Mouse (Mus musculus) forebrain, embryonic 11.5 days (tissue): ENCODE data around the gene Rtn2. TPM values are rescaled to one million over a fixed set of nuclear protein-coding genes. Genes with fewer than 3 reads are reported as not detected.
A peak's percentile ranks its signal among the peaks of the same experiment; 100 is the strongest.

Experiments
- ATAC-seq: fragments of 200-750 bp; cut with Nextera tagmentation; replicated peaks from 2 replicates; pipeline ENCODE4 v1.8.0; 2017; ENCODE audit warnings: moderate TSS enrichment; ENCODE audit not compliant: low FRiP score
- DNase-seq: peaks from one replicate; pipeline ENCODE4 v3.0.0-alpha.2; 2017; ENCODE audit warnings: low spot score
- H3K27ac ChIP-seq: fragments of 300-500 bp; sonication (generic); 2 replicates; pipeline ENCODE4 v1.5.1; 2014; ENCODE audit warnings: low read depth, low read length
- H3K27me3 ChIP-seq: fragments of 300-500 bp; sonication (generic); 2 replicates; pipeline ENCODE4 v1.6.1; 2014; ENCODE audit warnings: mild to moderate bottlenecking, low read length, mixed read lengths; ENCODE audit not compliant: control insufficient read depth, insufficient read depth
- H3K36me3 ChIP-seq: fragments of 300-500 bp; sonication (generic); 2 replicates; pipeline ENCODE4 v1.6.1; 2014; ENCODE audit warnings: mild to moderate bottlenecking, low read length, moderate library complexity, mixed read lengths; ENCODE audit not compliant: control insufficient read depth, insufficient read depth
- H3K4me1 ChIP-seq: fragments of 300-500 bp; sonication (generic); replicated peaks from 2 replicates; pipeline ENCODE4 v1.6.1; 2014; ENCODE audit warnings: low read length, mixed read lengths; ENCODE audit not compliant: control insufficient read depth, insufficient read depth
- H3K4me2 ChIP-seq: fragments of 300-500 bp; sonication (generic); 2 replicates; pipeline ENCODE4 v1.6.1; 2014; ENCODE audit warnings: low read depth, mild to moderate bottlenecking, low read length, moderate library complexity, mixed read lengths; ENCODE audit not compliant: severe bottlenecking
- H3K4me3 ChIP-seq: fragments of 300-500 bp; sonication (generic); 2 replicates; pipeline ENCODE4 v1.5.1; 2014; ENCODE audit warnings: low read depth, low read length
- H3K9ac ChIP-seq: fragments of 300-500 bp; sonication (generic); 2 replicates; pipeline ENCODE4 v1.6.1; 2014; ENCODE audit warnings: low read length
- H3K9me3 ChIP-seq: fragments of 300-500 bp; sonication (generic); 2 replicates; pipeline ENCODE4 v1.6.1; 2016; ENCODE audit warnings: low read length, mixed read lengths; ENCODE audit not compliant: control insufficient read depth
- WGBS: fragments of 180-500 bp; shearing (Covaris S2); extraction: QIAGEN DNeasy Blood & Tissue Kit; methylation state at CpG from one replicate; pipeline ENCODE4 v1.1.7; 2014; 5-methylcytosine and 5-hydroxymethylcytosine counted together
- polyA plus RNA-seq: library from polyadenylated mRNA; unstranded; fragments of >200 nt; fragmentation: Nextera tagmentation; extraction: Ambion mirVana; gene quantifications from 2 replicates; pipeline ENCODE4 v1.2.1, GENCODE M21; 2014

Gene Rtn2
- polyA plus RNA-seq, 1 experiment from 2014 or later, result 47.3 TPM

DNA sequence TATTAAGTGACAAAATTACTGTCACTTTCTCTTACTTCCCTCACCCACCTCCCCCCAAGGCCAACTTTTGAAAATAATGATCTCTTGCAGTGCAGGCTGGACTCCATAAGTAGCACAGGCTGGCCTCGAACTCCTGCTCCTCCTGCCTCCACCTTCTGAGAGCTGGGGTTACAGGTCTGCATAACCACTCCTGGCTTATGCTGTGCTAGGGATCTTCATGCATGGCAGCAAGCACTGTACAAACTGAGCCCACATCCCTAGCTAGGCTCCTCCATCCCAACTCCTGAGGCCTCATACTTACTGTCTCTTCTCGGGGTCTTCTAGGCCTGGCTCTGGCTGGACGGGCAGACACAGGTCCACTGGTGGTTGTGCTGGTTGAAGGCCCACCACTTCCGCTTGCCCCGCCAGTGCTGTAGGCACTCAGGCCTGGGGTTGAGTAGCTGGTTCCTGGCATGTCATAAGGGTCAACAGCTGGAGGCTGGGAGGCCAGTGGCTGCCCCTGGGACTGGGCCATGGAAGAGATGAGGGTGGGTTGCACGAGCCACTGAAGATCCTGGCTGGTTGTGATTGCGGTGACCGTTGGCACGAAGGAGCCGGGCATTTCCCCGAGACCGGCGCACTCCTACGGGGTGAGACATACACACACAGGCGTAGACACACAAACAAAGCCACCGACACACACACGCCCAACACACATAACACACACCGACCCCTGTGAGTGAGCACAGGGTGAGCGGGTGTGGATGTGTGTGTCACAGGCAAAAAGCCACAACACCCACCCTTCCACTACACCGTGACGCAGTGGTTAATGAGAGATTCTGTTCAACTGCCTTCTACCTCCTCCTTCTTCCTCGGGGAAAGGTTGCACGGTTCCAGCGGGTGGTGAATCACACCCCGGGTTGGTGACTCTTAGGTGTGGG lies 24.7 kb downstream of the Rtn2 start:
- Histone ChIP-seq H3K4me2 (peak overlapping the region; percentile 94; the same call in 1 of the 2 replicates), H3K36me3 (no peaks in the 10 kb centered on the region), H3K4me1 (peaks cover 11% of the 10 kb centered on the region; the same call in 1 of the 2 replicates), H3K9me3 (no peaks in the 10 kb centered on the region), H3K27me3 (peaks cover 51% of the 10 kb centered on the region), H3K4me3 (no peak overlapping the region), H3K9ac (no peak overlapping the region), H3K27ac (no peak overlapping the region)
- no peak for ATAC-seq
- 68% methylated on average over 25 of the region's 25 CpGs for WGBS
- no peak for DNase-seq

- H3K27ac ChIP-seq, result no peak overlapping the region
Observed at GRCm38 (mm10) chr7:19307739-19308453, 25.5 kb downstream of the Rtn2 start.

DNA sequence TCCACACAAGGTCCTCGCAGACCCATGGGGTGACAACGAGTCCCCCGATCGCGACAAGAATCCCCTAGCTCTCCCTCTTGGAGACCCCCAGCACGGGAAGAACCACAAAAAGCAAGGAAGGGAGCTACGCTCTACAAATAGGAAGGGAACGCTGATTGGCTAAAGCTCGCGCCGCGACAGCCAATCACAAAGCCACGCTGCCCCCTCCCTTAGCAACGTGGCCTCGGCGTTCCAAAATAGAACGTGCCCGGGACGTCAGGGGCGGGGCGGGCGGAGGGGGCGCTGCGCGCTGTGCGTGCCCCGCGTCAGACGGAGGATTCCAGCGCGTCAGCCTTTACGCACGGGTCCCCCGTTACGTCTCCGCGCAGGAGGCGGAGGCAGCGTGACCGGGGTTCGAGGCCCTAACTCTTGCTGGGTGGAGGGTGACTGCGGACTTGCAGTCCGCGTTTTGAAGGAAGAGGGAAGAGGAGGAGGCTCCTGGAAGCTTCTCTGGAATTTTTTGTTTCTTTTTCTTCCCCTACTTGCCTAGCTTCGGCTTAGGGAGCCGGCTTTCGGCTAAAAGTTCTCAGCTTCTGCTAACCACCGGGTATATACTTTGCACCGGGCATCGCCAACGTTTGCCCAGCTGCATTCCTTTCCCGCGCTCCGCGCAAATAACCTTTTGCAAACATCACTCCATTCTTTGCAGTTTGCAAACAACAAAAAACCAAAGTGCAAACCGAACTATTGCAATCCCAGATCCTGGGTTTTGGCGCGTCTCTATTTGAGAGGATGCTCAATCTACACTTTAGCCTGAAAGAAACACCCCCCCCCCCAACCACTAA lies 26.2 kb downstream of the Rtn2 start:
- Histone ChIP-seq H3K9me3 (no peaks in the 10 kb centered on the region), H3K27me3 (peaks cover 36% of the 10 kb centered on the region), H3K36me3 (no peaks in the 10 kb centered on the region), H3K4me1 (peaks cover 10% of the 10 kb centered on the region; the same call in 1 of the 2 replicates), H3K4me3 (peak overlapping the region; percentile 51), H3K27ac (no peak overlapping the region), H3K9ac (peak overlapping the region; percentile 36), H3K4me2 (peak overlapping the region; percentile 94)
- DNase-seq (peak; percentile 98), ATAC-seq (peak; percentile 86)
- under 1% methylated on average over 58 of the region's 58 CpGs for WGBS

More at GRCm38 (mm10) chr7:19307739-19308453, 25.5 kb downstream of the Rtn2 start:
- 1% methylated on average over 18 of the region's 18 CpGs for WGBS
- Histone ChIP-seq H3K9ac (peak overlapping the region; percentile 36), H3K4me2 (peak overlapping the region; percentile 94), H3K4me3 (peak overlapping the region; percentile 51), H3K9me3 (no peaks in the 10 kb centered on the region), H3K27me3 (peaks cover 43% of the 10 kb centered on the region), H3K4me1 (peaks cover 11% of the 10 kb centered on the region; the same call in 1 of the 2 replicates), H3K36me3 (no peaks in the 10 kb centered on the region)
- peak; percentile 39 for ATAC-seq
- DNase-seq, result peak; percentile 75

DNA sequence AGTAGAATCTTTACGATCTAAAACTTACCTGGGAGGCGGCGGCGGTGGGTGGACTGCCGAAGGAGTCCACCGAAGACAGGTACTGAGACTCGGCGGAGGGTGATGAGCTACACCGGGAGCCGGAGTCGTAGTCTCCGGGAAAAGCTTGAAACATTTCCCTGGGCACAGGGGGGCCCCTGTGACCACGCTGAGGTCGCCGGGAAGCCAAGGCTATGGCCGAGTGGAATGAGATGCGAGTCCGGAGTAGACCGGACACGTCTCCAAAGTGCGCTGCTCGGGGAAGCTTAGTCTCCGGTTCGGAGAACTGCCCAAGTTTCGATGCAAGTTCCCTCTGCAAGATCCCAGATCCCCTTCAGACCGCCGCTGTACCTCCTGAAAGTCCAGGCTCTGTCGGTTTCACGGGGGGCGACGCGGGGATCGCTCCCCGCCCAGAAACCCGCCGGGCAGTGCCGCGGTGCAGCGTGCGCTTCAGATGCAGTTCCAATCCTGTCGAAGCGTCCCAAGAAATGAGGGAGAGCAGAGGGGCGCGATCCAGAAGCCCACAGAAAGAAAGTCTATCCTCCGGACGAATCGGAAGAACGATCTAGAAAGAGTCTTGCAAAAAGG lies 27.0 kb downstream of the Rtn2 start:
- ATAC-seq (no peak), DNase-seq (peak; percentile 67)
- Histone ChIP-seq H3K4me3 (peak overlapping the region; percentile 51), H3K27ac (no peak overlapping the region), H3K27me3 (peaks cover 30% of the 10 kb centered on the region), H3K9ac (peak overlapping the region; percentile 39), H3K9me3 (no peaks in the 10 kb centered on the region), H3K4me1 (peaks cover 9% of the 10 kb centered on the region; the same call in 1 of the 2 replicates), H3K36me3 (no peaks in the 10 kb centered on the region), H3K4me2 (peak overlapping the region; percentile 94)
- WGBS, result 1% methylated on average over 48 of the region's 48 CpGs

DNA sequence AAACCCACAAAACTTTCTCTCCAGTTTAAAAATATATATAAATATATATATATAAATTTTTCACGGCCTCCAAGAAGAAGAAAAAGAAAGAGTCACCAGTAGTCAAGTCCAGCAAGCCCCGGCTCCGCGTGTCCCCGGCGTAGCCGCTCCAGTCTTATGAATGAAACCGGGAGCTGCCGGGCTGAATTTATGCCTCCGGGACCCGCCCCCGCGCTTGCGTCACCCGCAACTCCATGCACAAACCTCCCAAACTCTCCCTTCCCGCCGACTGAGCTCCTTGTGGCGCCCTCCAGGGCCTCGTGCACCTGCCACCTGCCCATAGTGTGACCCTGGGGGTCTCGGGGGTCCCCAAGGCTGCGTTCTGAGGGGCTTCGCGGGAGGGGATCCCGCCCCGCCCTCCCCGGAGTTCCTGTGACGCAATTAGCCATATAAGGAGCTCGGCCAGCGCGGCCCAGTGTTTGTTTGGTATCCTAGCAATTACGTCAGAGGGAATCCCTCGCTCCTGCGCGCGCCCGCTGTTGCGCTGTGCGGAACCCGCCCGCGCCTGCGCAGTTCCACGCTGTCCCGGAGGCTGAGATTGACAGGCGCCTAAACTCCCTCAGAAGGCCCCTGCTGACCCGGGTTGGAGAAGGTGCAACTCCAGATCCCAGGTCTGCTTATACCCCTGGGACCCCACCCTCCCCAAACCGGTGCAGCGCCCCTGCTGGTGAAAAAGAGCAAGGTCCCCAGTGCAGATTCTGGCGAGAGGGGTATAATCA lies 27.6 kb downstream of the Rtn2 start, which contains the start of gene Fosb:
Gene Fosb, minus strand, starts transcription at position 168 of the 758 bp plus-strand sequence.
- H3K36me3 ChIP-seq, result no peaks in the 10 kb centered on the region
- WGBS, result under 1% methylated on average over 48 of the region's 49 CpGs
- H3K4me2 ChIP-seq, result peak within 1 kb of the TSS; percentile 94
- peak within 1 kb of the TSS; percentile 51 for H3K4me3 ChIP-seq
- DNase-seq (peak; percentile 96), ATAC-seq (peak; percentile 86)
- H3K27ac ChIP-seq, result no peak within 1 kb of the TSS
- H3K4me1 ChIP-seq, result peaks cover 8% of the 10 kb centered on the region; the same call in 1 of the 2 replicates
- peak within 1 kb of the TSS; percentile 39 for H3K9ac ChIP-seq
- no peaks in the 10 kb centered on the region for H3K9me3 ChIP-seq
- peaks cover 24% of the 10 kb centered on the region for H3K27me3 ChIP-seq

GRCm38 (mm10) chr7:19311991-19312390 lies 29.6 kb downstream of the Rtn2 start:
- Histone ChIP-seq H3K4me2 (no peak overlapping the region), H3K27me3 (peaks cover 4% of the 10 kb centered on the region), H3K4me3 (no peak overlapping the region), H3K36me3 (no peaks in the 10 kb centered on the region), H3K27ac (no peak overlapping the region), H3K9ac (no peak overlapping the region), H3K4me1 (peaks cover 5% of the 10 kb centered on the region; the same call in 1 of the 2 replicates), H3K9me3 (no peaks in the 10 kb centered on the region)
- no peak for DNase-seq
- WGBS, result 41% methylated on average over 4 of the region's 4 CpGs
- no peak for ATAC-seq

- Histone ChIP-seq H3K4me3 (no peak overlapping the region), H3K9ac (no peak overlapping the region), H3K9me3 (no peaks in the 10 kb centered on the region), H3K4me1 (peaks cover 5% of the 10 kb centered on the region; the same call in 1 of the 2 replicates), H3K36me3 (no peaks in the 10 kb centered on the region), H3K27me3 (no peaks in the 10 kb centered on the region), H3K4me2 (no peak overlapping the region), H3K27ac (no peak overlapping the region)
- no peak for DNase-seq
- WGBS, result 51% methylated on average over 5 of the region's 5 CpGs
- no peak for ATAC-seq
Observed at GRCm38 (mm10) chr7:19314033-19314432, 31.6 kb downstream of the Rtn2 start.
